Mouse (Mus musculus) intestine, embryonic 16.5 days (tissue): ENCODE measurements at regions not wholly inside any gene's neighbourhood (a gene's known extent, or its start where the extent isn't known, plus 50 kb on each side); places are given as distances from the start of the nearest gene placed in this dataset.
"Not testable (repeated sequence)": the region's sequence is repeated elsewhere in the genome, so short reads cannot be mapped to it uniquely, and the experiment has no call there.

Experiments
- ATAC-seq: fragments of 200-750 bp; cut with Nextera tagmentation; 2 replicates; pipeline ENCODE4 v1.8.0; 2017; ENCODE audit warnings: moderate TSS enrichment, moderate library complexity
- H3K27ac ChIP-seq: fragments of 300-500 bp; sonication (generic); 2 replicates; pipeline ENCODE4 v1.5.1; 2014; ENCODE audit warnings: mild to moderate bottlenecking, low read length
- H3K27me3 ChIP-seq: fragments of 300-500 bp; sonication (generic); replicated peaks from 2 replicates; pipeline ENCODE4 v1.6.1; 2014; ENCODE audit warnings: low read length, control low read depth, mixed read lengths; ENCODE audit not compliant: control insufficient read depth, insufficient read depth
- H3K36me3 ChIP-seq: fragments of 300-500 bp; sonication (generic); 2 replicates; pipeline ENCODE4 v1.6.1; 2014; ENCODE audit warnings: low read length, control low read depth; ENCODE audit not compliant: control insufficient read depth, insufficient read depth
- H3K4me1 ChIP-seq: fragments of 300-500 bp; sonication (generic); 2 replicates; pipeline ENCODE4 v1.6.1; 2014; ENCODE audit warnings: low read length, control low read depth, mixed read lengths; ENCODE audit not compliant: control insufficient read depth, insufficient read depth
- H3K4me2 ChIP-seq: fragments of 300-500 bp; sonication (generic); 2 replicates; pipeline ENCODE4 v1.6.1; 2014; ENCODE audit warnings: low read depth, low read length, control low read depth
- H3K4me3 ChIP-seq: fragments of 300-500 bp; sonication (generic); 2 replicates; pipeline ENCODE4 v1.5.1; 2014; ENCODE audit warnings: mild to moderate bottlenecking, low read length
- H3K9ac ChIP-seq: fragments of 300-500 bp; sonication (generic); 2 replicates; pipeline ENCODE4 v1.6.1; 2014; ENCODE audit warnings: low read depth, low read length
- H3K9me3 ChIP-seq: fragments of 300-500 bp; sonication (generic); 2 replicates; pipeline ENCODE4 v1.6.1; 2016; ENCODE audit warnings: low read length, control low read depth; ENCODE audit not compliant: control insufficient read depth
- WGBS: fragments of 180-500 bp; shearing (Covaris S2); extraction: QIAGEN DNeasy Blood & Tissue Kit; methylation state at CpG from one replicate; pipeline ENCODE4 v1.1.7; 2014; 5-methylcytosine and 5-hydroxymethylcytosine counted together

DNA sequence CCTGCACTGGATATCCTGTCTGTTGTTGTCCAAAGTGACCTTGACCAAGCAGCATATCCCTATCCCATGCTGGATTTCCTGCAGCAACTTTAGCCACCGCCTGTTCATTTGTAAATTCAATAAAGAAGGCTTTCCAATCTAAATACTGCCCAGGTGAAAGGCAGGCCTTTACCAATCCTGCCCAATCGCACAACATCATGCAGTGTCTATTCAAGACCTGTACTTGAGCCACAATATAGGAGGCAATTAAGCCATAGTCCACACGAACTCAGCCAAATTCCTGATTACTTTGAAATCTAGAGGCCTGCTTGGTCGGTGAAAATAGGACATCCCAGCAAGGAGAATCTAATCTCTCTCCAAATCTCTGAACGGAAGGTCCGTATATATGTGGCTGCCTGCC, 95.8 kb upstream of the Vmn1r2 start:
- H3K4me3 ChIP-seq, ATAC-seq, H3K36me3 ChIP-seq, H3K27ac ChIP-seq, H3K4me2 ChIP-seq, H3K9ac ChIP-seq, H3K4me1 ChIP-seq, H3K27me3 ChIP-seq: not testable (repeated sequence)
- H3K9me3 ChIP-seq: peaks cover 32% of the 10 kb centered on the region
- 71% methylated on average over 6 of the region's 6 CpGs for WGBS

DNA sequence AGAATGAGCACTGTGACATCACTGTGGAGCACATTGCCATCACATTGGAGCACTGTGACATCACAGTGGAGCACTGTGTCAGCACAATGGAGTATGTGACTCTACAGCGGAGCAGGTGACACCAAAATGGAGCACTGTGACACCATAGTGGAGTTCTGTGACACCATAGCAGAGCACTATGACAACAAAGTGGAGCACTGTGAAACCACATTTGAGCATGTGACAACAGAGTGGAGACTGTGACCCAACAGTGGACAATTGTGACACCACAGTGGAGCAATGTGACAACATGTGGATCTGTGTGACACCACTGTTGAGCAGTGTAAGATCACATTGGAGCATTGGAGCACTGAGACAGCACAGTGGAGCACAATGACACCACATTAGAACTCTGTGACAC, 87.2 kb upstream of the Vmn1r2 start:
- H3K4me2 ChIP-seq: no peak overlapping the region
- no peak for ATAC-seq
- H3K4me3 ChIP-seq: no peak overlapping the region
- H3K27ac ChIP-seq: no peak overlapping the region
- H3K9ac ChIP-seq: no peak overlapping the region
- no peaks in the 10 kb centered on the region for H3K36me3 ChIP-seq
- WGBS: 95% methylated on average over 1 of the region's 1 CpGs
- peaks cover 51% of the 10 kb centered on the region for H3K9me3 ChIP-seq
- no peaks in the 10 kb centered on the region for H3K4me1 ChIP-seq
- H3K27me3 ChIP-seq: no peaks in the 10 kb centered on the region

DNA sequence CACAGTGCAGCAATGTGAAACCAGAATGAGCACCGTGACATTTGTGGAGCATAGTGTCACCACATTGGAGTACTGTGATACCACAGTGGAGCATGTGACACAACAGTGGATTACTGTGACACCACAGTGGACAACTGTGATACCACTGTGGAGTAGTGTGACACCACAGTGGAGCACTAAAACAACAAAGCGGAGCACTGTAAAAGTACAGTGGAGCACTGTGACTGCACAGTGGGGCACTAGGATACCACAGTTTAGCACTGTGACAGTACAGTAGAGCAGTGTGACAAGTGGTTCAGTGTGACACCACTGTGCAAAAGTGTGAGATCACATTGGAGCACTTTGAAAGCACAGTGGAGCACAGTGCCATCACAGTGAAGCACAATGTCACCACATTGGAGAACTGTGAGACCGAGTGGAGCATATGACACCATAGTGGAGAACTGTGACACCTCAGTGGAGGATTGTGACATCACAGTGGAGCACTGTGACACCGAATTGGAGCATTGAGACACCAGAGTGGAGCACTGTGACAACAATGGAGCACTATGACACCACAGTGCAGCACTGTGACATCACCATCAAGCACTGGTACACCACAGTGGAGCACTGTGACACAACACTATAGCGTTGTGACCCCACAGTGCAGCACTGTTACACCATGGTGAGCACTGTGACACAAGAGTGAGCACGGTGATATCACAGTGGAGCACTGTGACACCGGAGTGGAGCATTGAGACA, 86.6 kb upstream of the Vmn1r2 start:
- Histone ChIP-seq H3K9ac (no peak overlapping the region), H3K9me3 (peaks cover 58% of the 10 kb centered on the region), H3K27me3 (no peaks in the 10 kb centered on the region), H3K27ac (no peak overlapping the region), H3K36me3 (no peaks in the 10 kb centered on the region), H3K4me1 (no peaks in the 10 kb centered on the region), H3K4me3 (no peak overlapping the region), H3K4me2 (no peak overlapping the region)
- WGBS: 58% methylated on average over 7 of the region's 7 CpGs
- peak; percentile 39; the same call in 1 of the 2 replicates for ATAC-seq

GRCm38 (mm10) chr4:3081148-3081952, 85.8 kb upstream of the Vmn1r2 start:
- Histone ChIP-seq H3K36me3 (no peaks in the 10 kb centered on the region), H3K4me2 (no peak overlapping the region), H3K27ac (no peak overlapping the region), H3K4me3 (no peak overlapping the region), H3K27me3 (no peaks in the 10 kb centered on the region), H3K9me3 (peaks cover 64% of the 10 kb centered on the region), H3K4me1 (no peaks in the 10 kb centered on the region), H3K9ac (no peak overlapping the region)
- 60% methylated on average over 6 of the region's 6 CpGs for WGBS
- peak; percentile 38 for ATAC-seq

- H3K36me3 ChIP-seq: no peaks in the 10 kb centered on the region
- H3K4me1 ChIP-seq: no peaks in the 10 kb centered on the region
- H3K9me3 ChIP-seq: peaks cover 64% of the 10 kb centered on the region
- no peak overlapping the region for H3K27ac ChIP-seq
- H3K4me2 ChIP-seq: no peak overlapping the region
- H3K27me3 ChIP-seq: no peaks in the 10 kb centered on the region
- no peak overlapping the region for H3K9ac ChIP-seq
- no peak overlapping the region for H3K4me3 ChIP-seq
- WGBS: 77% methylated on average over 3 of the region's 3 CpGs
- ATAC-seq: no peak
Observed at GRCm38 (mm10) chr4:3081953-3082950, 84.9 kb upstream of the Vmn1r2 start.

DNA sequence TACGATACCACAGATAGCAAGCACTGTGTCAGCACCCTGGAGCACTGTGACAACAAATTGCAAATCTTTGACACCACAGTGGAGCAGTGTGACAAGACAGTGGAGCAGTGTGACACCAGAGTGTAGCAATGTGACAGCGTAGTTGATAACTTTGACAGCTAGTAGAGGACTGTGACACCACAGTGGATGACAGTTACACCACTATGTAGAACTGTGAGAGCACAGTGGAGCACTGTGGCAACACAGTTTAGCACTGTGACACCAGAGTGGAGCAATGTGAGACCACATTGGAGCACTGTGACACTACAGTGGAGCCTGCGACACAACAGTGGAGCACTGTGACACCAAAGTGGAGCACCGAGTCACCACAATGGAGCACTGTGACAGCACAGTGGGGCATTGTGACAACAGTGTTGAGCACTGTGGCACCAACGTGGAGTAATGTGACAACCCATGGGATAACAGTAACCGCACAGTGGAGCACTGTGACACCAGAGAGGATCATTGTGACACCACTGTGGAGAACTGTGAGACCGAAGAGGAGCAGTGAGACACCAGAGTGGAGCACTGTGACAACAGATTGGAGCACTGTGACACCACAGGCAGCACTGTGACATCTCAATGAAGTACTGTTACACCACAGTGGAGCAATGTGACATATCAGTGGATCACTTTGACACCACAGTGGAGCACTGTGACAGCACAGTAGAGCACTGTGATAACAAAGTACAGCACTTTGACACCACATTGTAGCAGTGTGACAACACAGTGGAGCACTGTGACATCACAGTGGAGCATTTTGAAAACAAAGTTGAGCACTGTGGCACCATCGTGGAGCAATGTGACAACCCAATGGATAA, 83.7 kb upstream of the Vmn1r2 start:
- no peak overlapping the region for H3K4me3 ChIP-seq
- 54% methylated on average over 8 of the region's 8 CpGs for WGBS
- no peaks in the 10 kb centered on the region for H3K36me3 ChIP-seq
- H3K9ac ChIP-seq: no peak overlapping the region
- no peaks in the 10 kb centered on the region for H3K27me3 ChIP-seq
- peaks cover 64% of the 10 kb centered on the region for H3K9me3 ChIP-seq
- no peak overlapping the region for H3K27ac ChIP-seq
- H3K4me2 ChIP-seq: no peak overlapping the region
- ATAC-seq: peak; percentile 38
- no peaks in the 10 kb centered on the region for H3K4me1 ChIP-seq

- Histone ChIP-seq H3K4me2 (no peak overlapping the region), H3K9me3 (peaks cover 64% of the 10 kb centered on the region), H3K4me3 (no peak overlapping the region), H3K4me1 (no peaks in the 10 kb centered on the region), H3K36me3 (no peaks in the 10 kb centered on the region), H3K27ac (no peak overlapping the region), H3K9ac (no peak overlapping the region), H3K27me3 (no peaks in the 10 kb centered on the region)
- 72% methylated on average over 3 of the region's 3 CpGs for WGBS
- no peak for ATAC-seq
Observed at GRCm38 (mm10) chr4:3084021-3084545, 83.0 kb upstream of the Vmn1r2 start.
